17 mouse cellular contexts compared by ENCODE assay signal in the genomic region with DNA sequence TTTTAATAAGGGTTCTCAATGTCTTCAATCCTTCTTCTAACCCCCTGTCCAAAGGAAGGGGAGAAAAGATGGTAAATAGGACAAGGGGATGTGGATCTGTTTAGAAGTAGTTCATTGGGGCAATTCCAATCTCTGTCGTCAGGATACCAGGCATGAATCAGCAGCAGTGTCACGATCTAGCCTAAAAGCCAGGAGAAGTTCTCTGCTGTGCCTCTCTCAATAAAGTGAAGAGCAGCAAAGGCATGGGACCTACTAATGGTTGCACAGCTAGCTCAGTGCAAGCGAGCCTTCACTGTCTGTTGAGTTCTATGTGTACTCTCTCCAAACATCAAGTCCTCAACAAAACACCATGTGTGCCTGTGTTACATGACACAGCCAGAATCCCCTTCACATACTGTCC.
"Had no signal": no experiment of that assay in that cellular context is flagged by ENCODE, and none has a peak within 500 bp of the region (broad histone marks: within the 10 kb centered on the region; RNA-seq: fewer than 3 reads in every experiment).

No protein-coding gene starts in this region.

- H3K27me3 ChIP-seq: limb, embryonic 13.5 days; midbrain, embryonic 12.5 days; midbrain, embryonic 15.5 days; neural tube, embryonic 12.5 days; neural tube, embryonic 15.5 days; stomach, embryonic 15.5 days had no signal

- H3K36me3 ChIP-seq: midbrain, embryonic 15.5 days; neural tube, embryonic 12.5 days; stomach, embryonic 15.5 days had no signal

- H3K4me2 ChIP-seq: limb, embryonic 13.5 days; lung, embryonic 14.5 days; midbrain, embryonic 12.5 days; midbrain, embryonic 15.5 days; neural tube, embryonic 12.5 days; neural tube, embryonic 15.5 days; stomach, embryonic 15.5 days had no signal

- DNase-seq: kidney, adult 18-20 months; kidney, postnatal 25 days; lung, embryonic 14.5 days; retina, postnatal 1 day; spleen, adult 18-20 months; thymus, postnatal 36 days had no signal

- H3K9ac ChIP-seq: limb, embryonic 13.5 days; lung, embryonic 14.5 days; midbrain, embryonic 12.5 days; midbrain, embryonic 15.5 days; neural tube, embryonic 12.5 days; neural tube, embryonic 15.5 days; stomach, embryonic 15.5 days had no signal

- H3K27ac ChIP-seq: kidney, postnatal 0 days; layer of hippocampus, adult 2 months; limb, embryonic 10.5 days; limb, embryonic 13.5 days; macrophage; midbrain, embryonic 12.5 days; midbrain, embryonic 15.5 days; neural tube, embryonic 12.5 days; neural tube, embryonic 15.5 days; stomach, embryonic 15.5 days had no signal

- H3K9me3 ChIP-seq: limb, embryonic 10.5 days; limb, embryonic 13.5 days; midbrain, embryonic 12.5 days; midbrain, embryonic 15.5 days; neural tube, embryonic 12.5 days; neural tube, embryonic 15.5 days; stomach, embryonic 15.5 days had no signal

- ATAC-seq: intestine, embryonic 16.5 days; midbrain, embryonic 15.5 days had no signal

- H3K4me3 ChIP-seq: layer of hippocampus, adult 2 months; limb, embryonic 10.5 days; limb, embryonic 13.5 days; midbrain, embryonic 12.5 days; midbrain, embryonic 15.5 days; neural tube, embryonic 12.5 days; neural tube, embryonic 15.5 days; stomach, embryonic 15.5 days had no signal

- H3K4me1 ChIP-seq: limb, embryonic 10.5 days; limb, embryonic 13.5 days; midbrain, embryonic 12.5 days; midbrain, embryonic 15.5 days; neural tube, embryonic 12.5 days; neural tube, embryonic 15.5 days; stomach, embryonic 15.5 days had no signal
